In genomic region chr9:51268852-51269251, GRCm38 (mm10) we compare ENCODE assay signal across 29 mouse cellular contexts. TPM values are rescaled to one million over a fixed set of nuclear protein-coding genes. Genes with fewer than 3 reads are reported as not detected.
"Had no signal": no experiment of that assay in that cellular context is flagged by ENCODE, and none has a peak within 500 bp of the region (broad histone marks: within the 10 kb centered on the region; RNA-seq: fewer than 3 reads in every experiment).

No protein-coding gene starts in this region.

- H3K27me3 ChIP-seq: limb, embryonic 15.5 days; midbrain, embryonic 13.5 days had no signal

- H3K36me3 ChIP-seq: limb, embryonic 12.5 days; limb, embryonic 15.5 days; midbrain, embryonic 10.5 days; midbrain, embryonic 13.5 days had no signal

- H3K4me1 ChIP-seq: limb, embryonic 12.5 days; limb, embryonic 15.5 days; midbrain, embryonic 13.5 days had no signal

- ATAC-seq: intestine, postnatal 0 days; liver, postnatal 0 days; lung, postnatal 0 days; midbrain, embryonic 13.5 days had no signal

- H3K9me3 ChIP-seq: limb, embryonic 12.5 days; limb, embryonic 15.5 days; megakaryocyte, embryonic 14.5 days; midbrain, embryonic 10.5 days; midbrain, embryonic 13.5 days had no signal

- DNase-seq: kidney, adult 2 months; kidney, postnatal 25 days; layer of hippocampus, adult 9-11 months; left cerebral cortex, postnatal 4 days; liver, postnatal 0 days; lung, postnatal 36 days; right cerebral cortex, postnatal 14 days; right cerebral cortex, postnatal 4 days; thymus, adult 2 months; thymus, postnatal 14 days; thymus, postnatal 4 days had no signal

- H3K4me2 ChIP-seq: limb, embryonic 12.5 days; limb, embryonic 15.5 days; liver, embryonic 11.5 days; midbrain, embryonic 13.5 days had no signal

- H3K4me3 ChIP-seq: layer of hippocampus, adult 2 months; limb, embryonic 12.5 days; limb, embryonic 15.5 days; megakaryocyte, embryonic 14.5 days; midbrain, embryonic 10.5 days; midbrain, embryonic 13.5 days had no signal

- H3K27ac ChIP-seq: kidney, postnatal 0 days; layer of hippocampus, adult 2 months; limb, embryonic 12.5 days; limb, embryonic 15.5 days; liver, embryonic 14.5 days; midbrain, embryonic 10.5 days; midbrain, embryonic 13.5 days had no signal

- H3K9ac ChIP-seq: limb, embryonic 12.5 days; limb, embryonic 15.5 days; liver, embryonic 14.5 days; liver, postnatal 0 days; midbrain, embryonic 13.5 days had no signal

RNA-seq across cellular contexts. Expression of gene Colca2, which starts 9.5 kb away (rescaled TPM):
- total RNA-seq: midbrain, postnatal 0 days had no signal

RNA-seq across cellular contexts. Expression of gene Pou2af1, which starts 55.3 kb away (rescaled TPM):
- total RNA-seq: layer of hippocampus, adult 2 months; left cerebral cortex, adult 18-20 months; left cerebral cortex, postnatal 10 days; left cerebral cortex, postnatal 4 days had no signal
- polyA plus RNA-seq: kidney, embryonic 14.5 days; kidney, postnatal 0 days; limb, embryonic 12.5 days; midbrain, embryonic 10.5 days; midbrain, embryonic 13.5 days; midbrain, postnatal 0 days; neural tube, embryonic 11.5 days; neural tube, embryonic 14.5 days had no signal

RNA-seq across cellular contexts. Expression of gene 1810046K07Rik, which starts 59.9 kb away (rescaled TPM):
- total RNA-seq: layer of hippocampus, adult 2 months; layer of hippocampus, postnatal 25 days; left cerebral cortex, adult 18-20 months; left cerebral cortex, postnatal 10 days; left cerebral cortex, postnatal 4 days; midbrain, postnatal 0 days had no signal
- polyA plus RNA-seq: kidney, embryonic 14.5 days; kidney, postnatal 0 days; limb, embryonic 15.5 days; liver, embryonic 11.5 days; midbrain, embryonic 10.5 days; midbrain, embryonic 13.5 days; midbrain, postnatal 0 days; neural tube, embryonic 11.5 days; neural tube, embryonic 14.5 days had no signal
